Mouse (Mus musculus) thymus, adult 2 months (tissue): ENCODE measurements at regions not wholly inside any gene's neighbourhood (a gene's known extent, or its start where the extent isn't known, plus 50 kb on each side); places are given as distances from the start of the nearest gene placed in this dataset.

Experiments
- DNase-seq: peaks from one replicate; pipeline ENCODE4 v3.0.0; 2021
- H3K27ac ChIP-seq: fragments of 200-500 bp; 2 replicates; pipeline ENCODE4 v1.5.1; 2012; ENCODE audit warnings: low read length, control low read depth; ENCODE audit not compliant: control insufficient read depth, insufficient read depth
- H3K27me3 ChIP-seq: fragments of 200-500 bp; 2 replicates; pipeline ENCODE4 v1.6.1; 2012; ENCODE audit warnings: mild to moderate bottlenecking, low read length, moderate library complexity, mixed read lengths; ENCODE audit not compliant: control insufficient read depth, insufficient read depth
- H3K36me3 ChIP-seq: fragments of 200-500 bp; 2 replicates; pipeline ENCODE4 v1.6.1; 2012; ENCODE audit warnings: mild to moderate bottlenecking, low read length, moderate library complexity; ENCODE audit not compliant: control insufficient read depth, insufficient read depth
- H3K4me1 ChIP-seq: fragments of 200-500 bp; replicated peaks from 2 replicates; pipeline ENCODE4 v1.6.1; 2012; ENCODE audit warnings: low read length; ENCODE audit not compliant: control insufficient read depth, insufficient read depth
- H3K4me3 ChIP-seq: fragments of 200-500 bp; 2 replicates; pipeline ENCODE4 v1.5.1; 2012; ENCODE audit warnings: mild to moderate bottlenecking, low read length, control low read depth, moderate library complexity; ENCODE audit not compliant: control insufficient read depth, insufficient read depth
- CTCF ChIP-seq: fragments of 200-500 bp; IDR thresholded peaks from 2 replicates; pipeline ENCODE4 v1.5.1; 2012; ENCODE audit warnings: mild to moderate bottlenecking, control low read depth, low read length, moderate library complexity, borderline replicate concordance; ENCODE audit not compliant: control insufficient read depth, poor library complexity, insufficient read depth; ENCODE audit errors: extremely low read depth
- POLR2A ChIP-seq: fragments of 200-500 bp; IDR thresholded peaks from 2 replicates; pipeline ENCODE4 v1.6.1; 2012; ENCODE audit warnings: mild to moderate bottlenecking, low read length, control low read depth, moderate library complexity; ENCODE audit not compliant: control insufficient read depth, poor library complexity, insufficient read depth; ENCODE audit errors: extremely low read depth
- WGBS: fragments of 180-500 bp; shearing (Covaris S2); methylation state at CpG from one replicate; pipeline ENCODE4 v1.1.7; 2018; 5-methylcytosine and 5-hydroxymethylcytosine counted together

GRCm38 (mm10) chr12:54286911-54287819 is 83.5 kb upstream of the Egln3 start:
- DNase-seq = no peak
- Histone ChIP-seq H3K27me3 (no peaks in the 10 kb centered on the region), H3K36me3 (no peaks in the 10 kb centered on the region), H3K27ac (no peak overlapping the region), H3K4me3 (no peak overlapping the region), H3K4me1 (peaks cover 47% of the 10 kb centered on the region)
- TF ChIP-seq POLR2A = no peak
- TF ChIP-seq CTCF = no peak
- WGBS = 92% methylated on average over 16 of the region's 16 CpGs

- no peaks in the 10 kb centered on the region for H3K36me3 ChIP-seq
- WGBS = 62% methylated on average over 4 of the region's 4 CpGs
- peaks cover 27% of the 10 kb centered on the region for H3K4me1 ChIP-seq
- no peak overlapping the region for H3K4me3 ChIP-seq
- no peak overlapping the region for H3K27ac ChIP-seq
- TF ChIP-seq POLR2A (no peak), CTCF (no peak)
- no peak for DNase-seq
- no peaks in the 10 kb centered on the region for H3K27me3 ChIP-seq
These were observed 80.0 kb upstream of the Egln3 start for GRCm38 (mm10) chr12:54283646-54284045.

DNA sequence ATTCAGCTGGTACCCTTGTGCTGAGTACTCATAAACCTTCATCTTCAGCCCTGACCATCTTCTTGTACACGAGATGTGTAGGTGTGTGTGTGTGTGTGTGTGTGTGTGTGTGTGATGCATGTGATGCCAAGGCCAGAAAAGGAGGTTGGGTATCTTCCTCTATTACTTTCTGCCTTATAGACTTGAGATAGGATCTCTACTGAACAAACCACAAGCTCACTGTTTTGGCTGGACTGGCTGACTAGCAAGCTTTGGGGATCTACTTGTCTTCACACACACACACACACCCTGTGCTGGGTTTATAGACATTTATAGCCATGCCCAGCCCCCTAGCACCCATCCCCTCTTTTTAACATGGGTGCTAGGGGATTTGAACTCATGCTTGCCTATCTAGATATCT is 79.4 kb upstream of the Egln3 start:
- no peak overlapping the region for H3K4me3 ChIP-seq
- no peaks in the 10 kb centered on the region for H3K27me3 ChIP-seq
- no peak for TF ChIP-seq POLR2A
- TF ChIP-seq CTCF = no peak
- H3K4me1 ChIP-seq = peaks cover 21% of the 10 kb centered on the region
- H3K36me3 ChIP-seq = no peaks in the 10 kb centered on the region
- 23% methylated on average over 1 of the region's 1 CpGs for WGBS
- DNase-seq = no peak
- H3K27ac ChIP-seq = no peak overlapping the region

DNA sequence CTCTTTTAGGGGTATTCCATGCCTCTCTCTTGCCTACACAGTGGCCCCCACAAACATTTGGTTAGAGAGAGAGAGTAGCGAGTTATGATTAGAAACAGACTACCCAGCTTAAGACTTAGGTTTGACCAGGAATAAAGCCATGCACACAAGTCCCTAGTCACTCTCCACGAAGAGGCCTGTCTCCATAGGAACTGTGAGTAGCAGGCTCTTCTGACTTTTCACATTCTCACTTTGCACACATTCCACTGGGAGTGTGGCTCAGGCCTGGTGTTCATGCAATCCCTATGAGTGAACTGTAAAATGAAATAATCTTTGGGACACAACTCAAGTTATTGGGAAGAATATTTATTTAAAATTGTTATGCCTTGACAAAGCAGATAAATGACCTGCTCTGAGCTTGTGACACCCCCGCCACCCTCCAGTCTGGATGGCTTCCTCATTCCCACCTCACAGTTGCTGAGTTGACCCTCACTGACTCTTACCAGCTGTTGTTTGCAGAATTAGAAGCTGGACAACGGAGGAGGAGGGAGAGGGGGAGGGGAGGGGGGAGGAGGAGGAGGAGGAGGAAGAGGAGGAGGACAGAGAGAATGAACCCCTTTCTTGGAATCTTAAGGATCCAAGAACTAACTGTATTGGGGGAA is 78.7 kb upstream of the Egln3 start:
- 95% methylated on average over 4 of the region's 4 CpGs for WGBS
- Histone ChIP-seq H3K27me3 (no peaks in the 10 kb centered on the region), H3K4me3 (no peak overlapping the region), H3K27ac (no peak overlapping the region), H3K36me3 (no peaks in the 10 kb centered on the region), H3K4me1 (peaks cover 19% of the 10 kb centered on the region)
- no peak for DNase-seq
- TF ChIP-seq POLR2A (no peak), CTCF (no peak)

GRCm38 (mm10) chr12:54280457-54280856 is 76.8 kb upstream of the Egln3 start:
- H3K27ac ChIP-seq = no peak overlapping the region
- no peak for DNase-seq
- WGBS = 84% methylated on average over 4 of the region's 4 CpGs

GRCm38 (mm10) chr12:54280001-54280400 is 76.3 kb upstream of the Egln3 start:
- H3K36me3 ChIP-seq = no peaks in the 10 kb centered on the region
- no peak overlapping the region for H3K27ac ChIP-seq
- H3K4me1 ChIP-seq = peaks cover 3% of the 10 kb centered on the region; the same call in 1 of the 2 replicates
- no peak for TF ChIP-seq POLR2A
- TF ChIP-seq CTCF = no peak
- WGBS = 95% methylated on average over 3 of the region's 3 CpGs
- DNase-seq = no peak
- H3K27me3 ChIP-seq = no peaks in the 10 kb centered on the region
- H3K4me3 ChIP-seq = no peak overlapping the region

More at GRCm38 (mm10) chr12:54280457-54280856, 76.8 kb upstream of the Egln3 start:
- peaks cover 3% of the 10 kb centered on the region for H3K4me1 ChIP-seq
- no peaks in the 10 kb centered on the region for H3K27me3 ChIP-seq
- no peak overlapping the region for H3K4me3 ChIP-seq
- no peak for TF ChIP-seq POLR2A
- no peak for TF ChIP-seq CTCF
- no peaks in the 10 kb centered on the region for H3K36me3 ChIP-seq
